In the genomic region with DNA sequence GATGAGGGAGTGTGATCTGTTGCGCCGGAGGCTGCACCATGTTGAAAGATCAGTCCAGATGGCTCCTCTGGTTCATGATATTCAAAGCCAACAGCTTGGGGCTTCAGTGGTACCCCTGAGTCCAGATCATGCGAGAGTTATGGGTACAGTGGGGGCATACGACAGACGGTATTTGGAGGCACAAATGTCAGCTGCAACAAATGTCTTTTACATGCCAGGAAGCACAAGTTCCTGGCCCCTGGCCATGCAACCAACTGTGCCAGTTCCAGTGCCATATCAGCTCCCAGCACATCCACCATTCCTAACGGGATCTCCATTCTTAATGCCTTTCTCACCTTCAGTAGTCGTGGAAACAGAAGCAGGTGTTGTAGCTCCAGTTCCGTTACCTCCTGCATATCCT, we compare ENCODE assay signal across 31 mouse cellular contexts. TPM values are rescaled to one million over a fixed set of nuclear protein-coding genes. Genes with fewer than 3 reads are reported as not detected.
DNase-seq lines count a peak whose midpoint lies in the region; ATAC-seq and TF ChIP-seq lines count a peak whose summit lies in the region.
"Had no signal": no experiment of that assay in that cellular context is flagged by ENCODE, and none has a peak within 500 bp of the region (broad histone marks: within the 10 kb centered on the region; RNA-seq: fewer than 3 reads in every experiment).

No protein-coding gene starts in this region.

- peak; percentile 29 for ATAC-seq in forebrain, postnatal 0 days
- ATAC-seq in forebrain, embryonic 16.5 days: no peak
- ATAC-seq in intestine, embryonic 15.5 days: no peak
- ATAC-seq: CD4-positive, CD25-positive, alpha-beta regulatory T cell, adult 4 months; hindbrain, postnatal 0 days; midbrain, embryonic 13.5 days had no signal

- H3K4me1 ChIP-seq in forebrain, postnatal 0 days (ENCODE audit: insufficient read depth): no peaks in the 10 kb centered on the region
- no peaks in the 10 kb centered on the region for H3K4me1 ChIP-seq in forebrain, embryonic 16.5 days (replicated peaks; ENCODE audit: control insufficient read depth, insufficient read depth, low read length)
- H3K4me1 ChIP-seq in thymus, adult 2 months (replicated peaks; ENCODE audit: control insufficient read depth, insufficient read depth, low read length): no peaks in the 10 kb centered on the region
- no peaks in the 10 kb centered on the region for H3K4me1 ChIP-seq in intestine, embryonic 15.5 days (replicated peaks)
- H3K4me1 ChIP-seq: forebrain, embryonic 12.5 days; midbrain, embryonic 13.5 days; stomach, embryonic 15.5 days had no signal

- TF ChIP-seq POLR2A in brain, embryonic 14.5 days (IDR thresholded peaks at IDR 0.05; ENCODE audit: borderline replicate concordance, extremely low read depth, insufficient read depth, insufficient read length, poor library complexity, severe bottlenecking): no peak
- no peak for TF ChIP-seq POLR2A in thymus, adult 2 months (IDR thresholded peaks at IDR 0.05; ENCODE audit: control insufficient read depth, extremely low read depth, insufficient read depth, low read length, poor library complexity)

- no peaks in the 10 kb centered on the region for H3K36me3 ChIP-seq in forebrain, postnatal 0 days (ENCODE audit: insufficient read depth)
- H3K36me3 ChIP-seq in forebrain, embryonic 16.5 days (ENCODE audit: control insufficient read depth, insufficient read depth): no peaks in the 10 kb centered on the region
- H3K36me3 ChIP-seq in thymus, adult 2 months (ENCODE audit: control insufficient read depth, insufficient read depth, low read length): no peaks in the 10 kb centered on the region
- H3K36me3 ChIP-seq in intestine, embryonic 15.5 days: no peaks in the 10 kb centered on the region
- H3K36me3 ChIP-seq: forebrain, embryonic 12.5 days; G1E; midbrain, embryonic 13.5 days; stomach, embryonic 15.5 days had no signal

- 80% methylated on average over 8 of the region's 8 CpGs for WGBS in forebrain, postnatal 0 days
- WGBS in forebrain, embryonic 16.5 days: 83% methylated on average over 8 of the region's 8 CpGs
- over 99% methylated on average over 8 of the region's 8 CpGs for WGBS in thymus, adult 2 months
- 92% methylated on average over 8 of the region's 8 CpGs for WGBS in intestine, embryonic 15.5 days

- H3K9me3 ChIP-seq in forebrain, postnatal 0 days (ENCODE audit: low read length): no peaks in the 10 kb centered on the region
- peaks cover 5% of the 10 kb centered on the region; the same call in 1 of the 2 replicates for H3K9me3 ChIP-seq in forebrain, embryonic 16.5 days (ENCODE audit: control insufficient read depth, low read length)
- no peaks in the 10 kb centered on the region for H3K9me3 ChIP-seq in intestine, embryonic 15.5 days
- H3K9me3 ChIP-seq: G1E; stomach, embryonic 15.5 days had no signal

- H3K27ac ChIP-seq in forebrain, postnatal 0 days (ENCODE audit: low read depth, low read length): no peak overlapping the region
- H3K27ac ChIP-seq in forebrain, embryonic 16.5 days (ENCODE audit: low read length): no peak overlapping the region
- H3K27ac ChIP-seq in thymus, adult 2 months (ENCODE audit: control insufficient read depth, insufficient read depth, low read length): no peak overlapping the region
- no peak overlapping the region for H3K27ac ChIP-seq in intestine, embryonic 15.5 days
- H3K27ac ChIP-seq: forebrain, embryonic 12.5 days; hindbrain, postnatal 0 days; kidney, postnatal 0 days; midbrain, embryonic 13.5 days; stomach, embryonic 15.5 days had no signal

- no peak overlapping the region for H3K9ac ChIP-seq in forebrain, postnatal 0 days
- no peak overlapping the region for H3K9ac ChIP-seq in forebrain, embryonic 16.5 days (replicated peaks; ENCODE audit: low read depth, low read length)
- H3K9ac ChIP-seq in intestine, embryonic 15.5 days: no peak overlapping the region
- H3K9ac ChIP-seq: forebrain, embryonic 12.5 days; midbrain, embryonic 13.5 days; stomach, embryonic 15.5 days had no signal

- no peak for DNase-seq in forebrain, postnatal 0 days
- peak; percentile 7 for DNase-seq in brain, embryonic 14.5 days (ENCODE audit: low read depth)
- peak; percentile 59 to 67 for DNase-seq in cerebellum, postnatal 10 days
- DNase-seq in layer of hippocampus, adult 9-11 months: peak; percentile 23
- DNase-seq in thymus, adult 2 months: no peak
- DNase-seq: adrenal gland, postnatal 14 days; gastrocnemius, postnatal 36 days; kidney, adult 11 months; liver; lung, adult 18-20 months; lung, postnatal 14 days; right cerebral cortex, postnatal 14 days had no signal

- no peaks in the 10 kb centered on the region for H3K27me3 ChIP-seq in forebrain, postnatal 0 days (ENCODE audit: insufficient read depth, low read length)
- no peaks in the 10 kb centered on the region for H3K27me3 ChIP-seq in forebrain, embryonic 16.5 days (replicated peaks; ENCODE audit: control insufficient read depth, insufficient read depth, low read length)
- no peaks in the 10 kb centered on the region for H3K27me3 ChIP-seq in thymus, adult 2 months (ENCODE audit: control insufficient read depth, insufficient read depth, low read length)
- H3K27me3 ChIP-seq in intestine, embryonic 15.5 days (replicated peaks): no peaks in the 10 kb centered on the region
- H3K27me3 ChIP-seq: forebrain, embryonic 12.5 days; midbrain, embryonic 13.5 days; stomach, embryonic 15.5 days had no signal

- no peak overlapping the region for H3K4me2 ChIP-seq in forebrain, postnatal 0 days (ENCODE audit: low read depth)
- H3K4me2 ChIP-seq in forebrain, embryonic 16.5 days (ENCODE audit: low read length): no peak overlapping the region
- no peak overlapping the region for H3K4me2 ChIP-seq in intestine, embryonic 15.5 days (replicated peaks)
- H3K4me2 ChIP-seq: forebrain, embryonic 12.5 days; midbrain, embryonic 13.5 days; stomach, embryonic 15.5 days had no signal

- H3K4me3 ChIP-seq in forebrain, postnatal 0 days (ENCODE audit: low read depth, low read length): no peak overlapping the region
- H3K4me3 ChIP-seq in forebrain, embryonic 16.5 days (replicated peaks; ENCODE audit: low read length): no peak overlapping the region
- H3K4me3 ChIP-seq in thymus, adult 2 months (ENCODE audit: control insufficient read depth, insufficient read depth, low read length): no peak overlapping the region
- no peak overlapping the region for H3K4me3 ChIP-seq in intestine, embryonic 15.5 days (replicated peaks)
- H3K4me3 ChIP-seq: forebrain, embryonic 12.5 days; midbrain, embryonic 13.5 days; myocyte; stomach, embryonic 15.5 days had no signal

- TF ChIP-seq CTCF in forebrain, postnatal 0 days (IDR thresholded peaks at IDR 0.05; ENCODE audit: low read depth): no peak
- no peak for TF ChIP-seq CTCF in brain, embryonic 14.5 days (IDR thresholded peaks at IDR 0.05; ENCODE audit: borderline replicate concordance, extremely low read depth, insufficient read depth, insufficient read length)
- TF ChIP-seq CTCF in thymus, adult 2 months (IDR thresholded peaks at IDR 0.05; ENCODE audit: borderline replicate concordance, control insufficient read depth, extremely low read depth, insufficient read depth, low read length, poor library complexity): no peak

RNA-seq across cellular contexts. Expression of gene Tex13c2, which starts 0.8 kb away (rescaled TPM):
- total RNA-seq in forebrain, postnatal 0 days (2014; rRNA removed): not detected in 2 replicates
- not detected in 2 replicates for polyA plus RNA-seq in forebrain, postnatal 0 days (2015; fragmentation: Nextera tagmentation; extraction: Ambion mirVana)
- polyA plus RNA-seq in forebrain, embryonic 16.5 days (2015; fragmentation: Nextera tagmentation; extraction: Ambion mirVana): not detected in 2 replicates
- 0.04 TPM in 1 of 2 replicates, not detected in the other for polyA plus RNA-seq in brain, embryonic 14.5 days (2012; rRNA removed)
- polyA plus RNA-seq in thymus, adult 2 months (2012; rRNA removed): 0.17 and 0.44 TPM in 2 replicates
- polyA plus RNA-seq in intestine, embryonic 15.5 days (2015; fragmentation: Nextera tagmentation; extraction: Ambion mirVana): not detected in 2 replicates
- total RNA-seq: adrenal gland, postnatal 14 days; G1E; gastrocnemius, postnatal 36 days; heart, adult 8-10 months; hematopoietic stem cell, adult 5-6 weeks; hindbrain, postnatal 0 days; left cerebral cortex, postnatal 25 days; megakaryocyte, adult 5-6 weeks had no signal
- polyA plus RNA-seq: cortical plate, adult 2 months; embryonic facial prominence, embryonic 11.5 days; forebrain, embryonic 12.5 days; G1E; heart, embryonic 16.5 days; hindbrain, postnatal 0 days; kidney, postnatal 0 days; midbrain, embryonic 13.5 days; myocyte; neural tube, embryonic 14.5 days; stomach, embryonic 15.5 days had no signal

RNA-seq across cellular contexts. Expression of gene Sh2d1a, which starts 11.9 kb away (rescaled TPM):
- total RNA-seq in forebrain, postnatal 0 days (2014; rRNA removed): 1.0 TPM in 1 of 2 replicates, not detected in the other
- polyA plus RNA-seq in forebrain, postnatal 0 days (2015; fragmentation: Nextera tagmentation; extraction: Ambion mirVana): 3.7 and 6.3 TPM in 2 replicates
- 3.9 TPM in 2 replicates for polyA plus RNA-seq in forebrain, embryonic 16.5 days (2015; fragmentation: Nextera tagmentation; extraction: Ambion mirVana)
- 0.04 and 0.15 TPM in 2 replicates for polyA plus RNA-seq in brain, embryonic 14.5 days (2012; rRNA removed)
- polyA plus RNA-seq in thymus, adult 2 months (2012; rRNA removed): 102 and 114 TPM in 2 replicates
- 0.14 and 0.23 TPM in 2 replicates for polyA plus RNA-seq in intestine, embryonic 15.5 days (2015; fragmentation: Nextera tagmentation; extraction: Ambion mirVana)
- total RNA-seq: G1E; heart, adult 8-10 months; hematopoietic stem cell, adult 5-6 weeks; layer of hippocampus, postnatal 36 days; left cerebral cortex, postnatal 25 days had no signal
- polyA plus RNA-seq: G1E, myocyte had no signal

Comparison
In these comparisons a context has a peak if more than half of its experiments do, and no peak if none do; other contexts are left out.
1. DNase-seq: peak in brain, embryonic 14.5 days (single experiment), cerebellum, postnatal 10 days (2 of 2) and layer of hippocampus, adult 9-11 months (single experiment); none in forebrain, postnatal 0 days (single experiment) and thymus, adult 2 months (single experiment).
2. RNA of gene Sh2d1a, which starts 11.9 kb away (polyA plus RNA-seq): 102 to 114 TPM in thymus, adult 2 months; 3.7 to 6.3 TPM in forebrain, postnatal 0 days, 3.9 TPM in forebrain, embryonic 16.5 days, 0.04 to 0.15 TPM in brain, embryonic 14.5 days and 0.14 to 0.23 TPM in intestine, embryonic 15.5 days; every median in the first group is over 10 times any median in the second.